Mouse (Mus musculus) gastrocnemius, postnatal 4 days (tissue): Measurements from ENCODE around the gene Igf2bp1. TPM values are rescaled to one million over a fixed set of nuclear protein-coding genes. Genes with fewer than 3 reads are reported as not detected.

ENCODE experiments used
- DNase-seq, 2 experiments: peaks; one replicate each; pipeline ENCODE4 v3.0.0; 2021 to 2022; ENCODE audit warnings: low spot score in 2 of 2, mixed read lengths in 2 of 2
- total RNA-seq, 2 experiments: library from RNA; stranded (reverse); gene quantifications; 2 replicates each; pipeline ENCODE4 v1.2.3; 2021

The Igf2bp1 gene
- total RNA-seq, 2 experiments from 2014 or later: 6.9 to 7.0 TPM

- DNase-seq: peak in 1 of 2 experiments; percentile 28
These were observed 1.9 kb upstream of the Igf2bp1 start for GRCm38 (mm10) chr11:96007516-96008235.

- DNase-seq: peak; percentile 37 to 52
These were observed 1.2 kb upstream of the Igf2bp1 start for GRCm38 (mm10) chr11:96006852-96007515.

- DNase-seq: peak; percentile 29 to 51
These were observed 669 bp upstream of the Igf2bp1 start for GRCm38 (mm10) chr11:96006367-96006851.

- DNase-seq: peak; percentile 30 to 51
These were observed 842 bp downstream of the Igf2bp1 start for GRCm38 (mm10) chr11:96004793-96005402.

- no peak for DNase-seq
These were observed 1.6 kb downstream of the Igf2bp1 start for GRCm38 (mm10) chr11:96003969-96004792.

- no peak for DNase-seq
These were observed 2.4 kb downstream of the Igf2bp1 start for GRCm38 (mm10) chr11:96003100-96003900.

GRCm38 (mm10) chr11:95994151-95994550, 11.6 kb downstream of the Igf2bp1 start:
- no peak for DNase-seq

GRCm38 (mm10) chr11:95990886-95991708, 14.6 kb downstream of the Igf2bp1 start:
- DNase-seq: peak; percentile 52 to 73

GRCm38 (mm10) chr11:95990431-95990830, 15.3 kb downstream of the Igf2bp1 start:
- DNase-seq: no peak

- DNase-seq: no peak
These were observed 15.9 kb downstream of the Igf2bp1 start for GRCm38 (mm10) chr11:95989864-95990263.

GRCm38 (mm10) chr11:95988533-95988932, 17.2 kb downstream of the Igf2bp1 start:
- peak; percentile 62 to 74 for DNase-seq

GRCm38 (mm10) chr11:95987854-95988447, 17.8 kb downstream of the Igf2bp1 start:
- no peak for DNase-seq

GRCm38 (mm10) chr11:95982475-95982874, 23.3 kb downstream of the Igf2bp1 start:
- DNase-seq: no peak

GRCm38 (mm10) chr11:95981804-95982203, 23.9 kb downstream of the Igf2bp1 start:
- no peak for DNase-seq

- peak in 1 of 2 experiments; percentile 31 for DNase-seq
These were observed 24.9 kb downstream of the Igf2bp1 start for GRCm38 (mm10) chr11:95980762-95981418.

GRCm38 (mm10) chr11:95978487-95978886, 27.3 kb downstream of the Igf2bp1 start:
- no peak for DNase-seq

- no peak for DNase-seq
These were observed 29.4 kb downstream of the Igf2bp1 start for GRCm38 (mm10) chr11:95976290-95976689.

- no peak for DNase-seq
These were observed 30.0 kb downstream of the Igf2bp1 start for GRCm38 (mm10) chr11:95975694-95976093.
